Mouse (Mus musculus): ENCODE results near the gene Nfe2l2. TPM values are rescaled to one million over a fixed set of nuclear protein-coding genes. Genes with fewer than 3 reads are reported as not detected.

Nfe2l2 gene
- polyA plus RNA-seq, 1 experiment from 2014 or later, result 134 TPM

GRCm38 (mm10) chr2:75633381-75633780 is 71.1 kb downstream of the Nfe2l2 start:
- whole genome bisulfite sequencing, result 54% methylated on average over 6 of the region's 6 CpGs
- Histone ChIP-seq H3K4me1 (replicated peaks; ENCODE audit: control insufficient read depth, insufficient read depth, low read length) (peaks cover 8% of the 10 kb centered on the region; the same call in 1 of the 2 replicates), H3K4me2 (ENCODE audit: low read depth, low read length) (peak overlapping the region; percentile 34), H3K9me3 (ENCODE audit: control insufficient read depth, low read length) (no peaks in the 10 kb centered on the region), H3K27me3 (ENCODE audit: control insufficient read depth, insufficient read depth, low read depth, low read length) (no peaks in the 10 kb centered on the region), H3K9ac (ENCODE audit: low read length) (no peak overlapping the region), H3K36me3 (ENCODE audit: control insufficient read depth, insufficient read depth, low read length) (no peaks in the 10 kb centered on the region), H3K27ac (ENCODE audit: low read length) (peak overlapping the region; percentile 78), H3K4me3 (ENCODE audit: low read length) (no peak overlapping the region)
- ATAC-seq (ENCODE audit: low read depth), result peak; percentile 45

- H3K4me1 ChIP-seq (replicated peaks; ENCODE audit: control insufficient read depth, insufficient read depth, low read length), result peaks cover 8% of the 10 kb centered on the region; the same call in 1 of the 2 replicates
- no peak for ATAC-seq (ENCODE audit: low read depth)
- no peak overlapping the region for H3K9ac ChIP-seq (ENCODE audit: low read length)
- no peaks in the 10 kb centered on the region for H3K9me3 ChIP-seq (ENCODE audit: control insufficient read depth, low read length)
- H3K27ac ChIP-seq (ENCODE audit: low read length), result peak overlapping the region; percentile 78
- peak overlapping the region; percentile 34 for H3K4me2 ChIP-seq (ENCODE audit: low read depth, low read length)
- WGBS, result 82% methylated on average over 12 of the region's 12 CpGs
- no peak overlapping the region for H3K4me3 ChIP-seq (ENCODE audit: low read length)
- no peaks in the 10 kb centered on the region for H3K27me3 ChIP-seq (ENCODE audit: control insufficient read depth, insufficient read depth, low read depth, low read length)
- no peaks in the 10 kb centered on the region for H3K36me3 ChIP-seq (ENCODE audit: control insufficient read depth, insufficient read depth, low read length)
Measured at GRCm38 (mm10) chr2:75632721-75633181, 71.7 kb downstream of the Nfe2l2 start.

DNA sequence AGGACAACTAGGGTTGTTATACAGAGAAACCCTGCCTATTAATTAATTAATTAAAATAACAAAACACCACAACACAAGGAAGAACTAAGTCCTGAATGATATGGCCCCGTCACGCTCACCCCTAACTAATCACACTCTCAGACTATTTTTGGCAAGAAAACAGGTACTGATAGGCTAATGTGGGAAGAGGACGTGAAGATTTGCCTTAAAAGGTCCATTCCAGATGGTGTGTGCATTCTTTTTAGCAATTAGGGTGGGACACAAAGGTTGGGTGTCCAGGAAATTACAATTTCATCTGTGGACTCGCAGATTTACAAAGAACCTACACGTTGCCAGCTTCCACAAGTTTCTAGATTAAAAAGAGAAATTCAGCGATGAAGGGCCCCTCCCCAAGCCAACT is 72.4 kb downstream of the Nfe2l2 start:
- Histone ChIP-seq H3K27ac (ENCODE audit: low read length) (no peak overlapping the region), H3K4me1 (replicated peaks; ENCODE audit: control insufficient read depth, insufficient read depth, low read length) (peaks cover 8% of the 10 kb centered on the region; the same call in 1 of the 2 replicates), H3K27me3 (ENCODE audit: control insufficient read depth, insufficient read depth, low read depth, low read length) (no peaks in the 10 kb centered on the region), H3K4me3 (ENCODE audit: low read length) (no peak overlapping the region), H3K9ac (ENCODE audit: low read length) (no peak overlapping the region), H3K4me2 (ENCODE audit: low read depth, low read length) (no peak overlapping the region), H3K9me3 (ENCODE audit: control insufficient read depth, low read length) (no peaks in the 10 kb centered on the region), H3K36me3 (ENCODE audit: control insufficient read depth, insufficient read depth, low read length) (no peaks in the 10 kb centered on the region)
- WGBS, result 75% methylated on average over 6 of the region's 6 CpGs
- no peak for ATAC-seq (ENCODE audit: low read depth)

- no peaks in the 10 kb centered on the region for H3K27me3 ChIP-seq (ENCODE audit: control insufficient read depth, insufficient read depth, low read depth, low read length)
- 73% methylated on average over 6 of the region's 6 CpGs for WGBS
- no peaks in the 10 kb centered on the region for H3K9me3 ChIP-seq (ENCODE audit: control insufficient read depth, low read length)
- H3K27ac ChIP-seq (ENCODE audit: low read length), result no peak overlapping the region
- no peak for ATAC-seq (ENCODE audit: low read depth)
- no peaks in the 10 kb centered on the region for H3K36me3 ChIP-seq (ENCODE audit: control insufficient read depth, insufficient read depth, low read length)
- no peak overlapping the region for H3K4me2 ChIP-seq (ENCODE audit: low read depth, low read length)
- H3K4me1 ChIP-seq (replicated peaks; ENCODE audit: control insufficient read depth, insufficient read depth, low read length), result peaks cover 8% of the 10 kb centered on the region; the same call in 1 of the 2 replicates
- no peak overlapping the region for H3K4me3 ChIP-seq (ENCODE audit: low read length)
- no peak overlapping the region for H3K9ac ChIP-seq (ENCODE audit: low read length)
Measured at GRCm38 (mm10) chr2:75631421-75631820, 73.0 kb downstream of the Nfe2l2 start.

GRCm38 (mm10) chr2:75628487-75628886 is 76.0 kb downstream of the Nfe2l2 start:
- WGBS, result 95% methylated on average over 8 of the region's 8 CpGs

DNA sequence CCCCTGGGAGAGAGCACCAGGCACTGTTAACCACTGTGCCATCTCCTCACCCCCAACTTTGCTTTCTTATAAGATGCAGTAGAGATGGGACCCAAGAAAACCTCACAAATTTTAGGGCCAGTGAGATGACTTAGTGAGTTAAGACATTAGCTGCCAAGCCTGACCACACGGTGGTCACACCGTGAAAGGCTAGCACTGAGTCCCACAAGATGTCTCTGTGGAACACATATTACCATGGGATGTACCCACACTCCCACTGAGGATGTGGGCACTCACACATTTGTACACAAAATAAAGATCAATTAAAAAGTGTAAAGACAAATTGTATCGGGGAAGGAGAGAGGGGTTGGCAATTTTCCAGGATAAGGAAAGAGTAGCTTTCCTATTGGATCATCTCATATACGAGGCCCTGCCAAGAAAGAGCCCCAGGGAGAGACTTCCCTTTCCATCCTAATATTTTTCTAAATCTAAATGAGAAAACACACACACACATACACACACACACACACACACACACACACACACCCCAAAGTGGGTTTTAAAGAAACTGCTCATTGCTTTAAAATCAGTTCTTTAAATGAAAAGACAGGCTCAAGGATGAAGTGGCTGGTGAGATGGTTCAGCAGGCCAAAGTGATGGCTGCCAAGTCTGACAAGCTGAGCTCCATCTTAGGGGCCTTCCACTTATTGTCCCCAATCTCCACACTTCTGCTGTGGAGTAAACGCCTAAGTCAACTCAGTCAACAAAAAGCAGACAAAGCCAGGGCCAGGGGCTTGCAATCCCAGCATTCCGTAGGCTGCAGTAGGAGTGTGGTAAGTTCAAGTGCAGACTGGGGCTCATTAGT is 77.6 kb downstream of the Nfe2l2 start:
- Histone ChIP-seq H3K36me3 (ENCODE audit: control insufficient read depth, insufficient read depth, low read length) (no peaks in the 10 kb centered on the region), H3K27me3 (ENCODE audit: control insufficient read depth, insufficient read depth, low read depth, low read length) (no peaks in the 10 kb centered on the region), H3K4me1 (replicated peaks; ENCODE audit: control insufficient read depth, insufficient read depth, low read length) (0 out of 2 replicates have a peak, but pooled peaks cover 5% of the 10 kb centered on the region), H3K9me3 (ENCODE audit: control insufficient read depth, low read length) (no peaks in the 10 kb centered on the region), H3K9ac (ENCODE audit: low read length) (no peak overlapping the region), H3K4me2 (ENCODE audit: low read depth, low read length) (no peak overlapping the region), H3K27ac (ENCODE audit: low read length) (peak overlapping the region; percentile 53; the same call in 1 of the 2 replicates), H3K4me3 (ENCODE audit: low read length) (no peak overlapping the region)
- peak; percentile 90 for ATAC-seq (ENCODE audit: low read depth)
- 53% methylated on average over 6 of the region's 6 CpGs for WGBS

More at GRCm38 (mm10) chr2:75628487-75628886, 76.0 kb downstream of the Nfe2l2 start:
- Histone ChIP-seq H3K9ac (ENCODE audit: low read length) (no peak overlapping the region), H3K36me3 (ENCODE audit: control insufficient read depth, insufficient read depth, low read length) (no peaks in the 10 kb centered on the region), H3K27me3 (ENCODE audit: control insufficient read depth, insufficient read depth, low read depth, low read length) (no peaks in the 10 kb centered on the region), H3K9me3 (ENCODE audit: control insufficient read depth, low read length) (no peaks in the 10 kb centered on the region), H3K4me3 (ENCODE audit: low read length) (no peak overlapping the region), H3K4me1 (replicated peaks; ENCODE audit: control insufficient read depth, insufficient read depth, low read length) (peaks cover 2% of the 10 kb centered on the region; the same call in 1 of the 2 replicates), H3K4me2 (ENCODE audit: low read depth, low read length) (no peak overlapping the region), H3K27ac (ENCODE audit: low read length) (no peak overlapping the region)
- ATAC-seq (ENCODE audit: low read depth), result no peak

Small RNAs within 50 kb of the gene (microRNA-seq; reads per million reads assigned to microRNA genes)
- not detected for gene Gm24574

Other genes with a start within 250 kb of the Nfe2l2 start
- gene Hnrnpa3, start 45.4 kb downstream of the Nfe2l2 start, polyA plus RNA-seq (2015; fragmentation: Nextera tagmentation; extraction: Ambion mirVana), result 298 and 346 TPM in 2 replicates
- gene Agps, start 127.5 kb upstream of the Nfe2l2 start, polyA plus RNA-seq (2015; fragmentation: Nextera tagmentation; extraction: Ambion mirVana), result 31.1 and 32.7 TPM in 2 replicates
- gene Ttc30b, start 233.9 kb upstream of the Nfe2l2 start, polyA plus RNA-seq (2015; fragmentation: Nextera tagmentation; extraction: Ambion mirVana), result 20.5 and 22.4 TPM in 2 replicates